Mouse (Mus musculus): ENCODE measurements at regions not wholly inside any gene's neighbourhood (a gene's known extent, or its start where the extent isn't known, plus 50 kb on each side); places are given as distances from the start of the nearest gene placed in this dataset.
"Not testable (repeated sequence)": the region's sequence is repeated elsewhere in the genome, so short reads cannot be mapped to it uniquely, and the experiment has no call there.

DNA sequence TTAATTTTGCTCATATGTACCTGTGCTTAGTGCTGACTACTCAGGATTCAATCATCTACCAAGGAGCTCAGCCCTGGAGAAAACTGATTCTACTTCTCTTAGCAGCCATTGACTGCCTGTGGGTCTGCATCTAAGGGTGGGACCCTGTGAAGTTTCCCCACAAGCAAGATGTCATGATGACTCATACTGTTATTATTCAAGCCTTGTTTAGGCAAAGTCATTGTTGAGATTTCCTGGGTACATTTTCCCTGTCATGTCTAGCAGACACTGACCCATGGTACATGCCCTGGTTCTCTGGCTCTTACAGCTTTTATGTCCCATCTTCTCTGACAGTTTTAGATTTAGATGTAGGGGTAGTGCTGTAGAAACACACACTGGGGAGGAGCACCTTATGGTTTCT is 853.8 kb downstream of the Car8 start:
- no peak for DNase-seq

DNA sequence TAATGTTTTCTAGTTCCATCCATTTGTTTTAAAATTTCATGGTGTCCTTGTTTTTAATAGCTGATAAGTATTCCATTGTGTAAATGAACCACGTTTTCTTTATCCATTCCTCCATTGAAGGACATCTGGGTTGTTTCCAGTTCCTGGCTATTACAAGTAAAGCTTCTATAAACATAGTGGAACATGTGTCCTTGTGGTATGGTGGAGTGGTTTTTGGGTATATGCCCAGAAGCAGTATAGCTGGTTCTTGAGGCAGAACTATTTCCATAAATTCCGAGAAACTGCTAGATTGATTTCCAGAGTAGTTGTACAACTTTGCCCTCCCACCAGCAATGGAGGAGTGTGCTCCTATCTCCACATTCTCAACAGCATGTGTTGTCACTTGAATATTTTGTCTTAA is 858.8 kb downstream of the Car8 start:
- no peak for DNase-seq

DNA sequence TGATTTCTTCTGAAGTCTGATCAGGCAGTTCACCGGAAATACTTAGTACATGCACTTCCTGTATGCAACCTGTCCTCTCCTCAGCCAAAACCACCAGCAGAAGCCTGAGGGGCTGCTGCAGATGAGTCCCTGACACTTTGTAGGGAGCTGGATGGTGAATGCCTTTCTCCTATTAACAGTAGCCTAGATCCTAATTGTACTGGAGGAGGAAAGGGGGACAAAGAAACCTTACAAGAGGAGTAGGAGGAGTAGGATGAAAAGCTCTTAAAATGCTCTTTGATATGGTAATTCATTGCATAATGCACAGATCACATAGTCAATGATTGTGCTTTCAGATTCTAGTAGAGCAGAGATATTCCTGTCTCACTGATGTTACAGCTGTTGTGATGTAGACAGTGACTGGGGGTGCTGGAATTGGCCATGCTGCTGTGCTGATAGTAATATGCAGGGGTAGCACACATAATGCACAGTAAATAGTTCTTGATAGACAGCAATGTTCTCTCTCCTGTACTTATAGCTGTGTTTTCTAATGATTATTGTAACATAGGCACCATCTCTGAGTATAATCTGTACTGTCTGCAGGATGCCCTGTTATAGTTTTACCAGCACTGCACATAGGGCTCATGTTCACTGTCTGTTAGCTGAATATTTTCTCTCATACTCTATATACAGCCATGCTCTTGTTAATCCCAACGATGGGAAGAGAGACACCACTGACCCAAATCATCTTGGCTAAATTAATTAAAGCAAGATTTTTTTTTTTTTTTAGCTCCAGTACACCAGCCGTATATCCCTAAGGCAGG is 874.4 kb downstream of the Car8 start:
- DNase-seq = peak; percentile 51

DNA sequence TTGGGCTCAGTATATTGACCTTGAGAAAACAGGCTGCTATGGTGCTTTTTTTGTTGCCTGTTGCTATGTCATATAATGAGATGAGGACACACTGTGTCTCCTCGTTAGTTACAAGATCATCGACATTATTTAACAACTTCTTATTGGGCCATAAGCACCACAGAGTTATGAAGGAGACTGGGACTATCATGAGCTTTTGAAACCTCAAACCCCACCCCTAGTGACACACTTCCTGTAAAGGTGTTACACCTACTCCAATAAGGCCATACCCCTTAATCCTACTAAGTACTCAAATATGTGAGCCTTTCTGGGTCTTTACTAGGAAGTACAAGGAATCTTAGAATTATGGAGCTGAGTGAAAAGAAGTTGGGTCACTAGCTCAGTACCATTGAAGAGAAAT is 875.3 kb downstream of the Car8 start:
- no peak for DNase-seq

DNA sequence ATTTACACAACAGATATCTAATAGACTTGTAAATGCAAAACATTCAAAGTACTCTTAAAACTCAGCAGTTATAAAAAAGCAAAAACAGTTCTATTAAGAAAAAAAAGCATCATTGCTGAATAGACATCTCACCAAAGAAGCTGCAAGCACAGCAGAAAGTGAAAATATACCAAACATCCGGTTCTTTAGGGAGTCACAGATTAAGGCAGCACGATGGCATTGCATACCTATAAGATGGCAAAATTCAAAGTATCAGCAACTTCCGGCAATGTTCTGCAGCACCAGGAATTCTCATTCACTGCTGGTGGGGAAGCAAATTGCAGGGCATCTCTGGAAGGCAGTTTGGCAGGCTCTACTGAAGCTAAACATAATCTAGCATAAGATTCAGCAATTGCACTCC is 882.6 kb downstream of the Car8 start:
- no peak for DNase-seq

DNA sequence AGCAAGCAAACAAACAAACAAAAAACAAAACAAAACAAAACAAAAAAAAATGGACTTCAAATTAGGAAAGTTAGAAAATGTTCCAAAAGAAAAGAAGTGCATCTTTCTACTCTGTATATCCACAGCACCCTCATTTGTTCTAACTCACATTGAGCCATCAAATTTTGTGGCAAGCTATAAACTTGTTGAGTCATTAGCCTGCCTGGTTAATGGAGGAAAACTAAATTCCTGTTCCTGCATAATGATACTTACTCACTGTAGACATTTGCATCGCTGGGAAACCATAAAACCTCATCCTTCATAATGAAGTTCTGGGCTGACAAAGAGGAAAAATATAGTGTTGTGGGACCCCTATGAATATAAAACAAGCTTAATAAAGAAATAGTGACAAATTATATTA is 891.5 kb downstream of the Car8 start:
- no peak for DNase-seq

DNA sequence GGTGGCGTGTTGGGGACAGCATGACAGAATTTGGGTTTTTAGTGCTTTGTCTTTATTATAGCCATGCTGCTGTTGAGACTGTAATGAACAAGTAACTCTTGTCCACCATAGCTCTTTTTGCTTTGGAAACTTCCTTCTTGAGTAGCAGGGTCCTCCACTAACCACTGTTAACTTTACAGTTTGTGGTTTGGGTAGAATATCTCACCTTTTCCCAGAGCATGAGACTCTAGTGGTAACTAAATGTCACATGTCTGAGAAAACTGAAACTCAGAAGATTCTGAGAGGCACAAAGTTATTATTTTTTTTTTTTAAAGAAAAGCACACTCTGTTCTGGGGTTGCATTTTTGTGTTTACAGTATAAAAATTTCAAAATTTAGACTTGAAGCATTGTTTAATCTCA is 897.7 kb downstream of the Car8 start:
- no peak for DNase-seq

DNA sequence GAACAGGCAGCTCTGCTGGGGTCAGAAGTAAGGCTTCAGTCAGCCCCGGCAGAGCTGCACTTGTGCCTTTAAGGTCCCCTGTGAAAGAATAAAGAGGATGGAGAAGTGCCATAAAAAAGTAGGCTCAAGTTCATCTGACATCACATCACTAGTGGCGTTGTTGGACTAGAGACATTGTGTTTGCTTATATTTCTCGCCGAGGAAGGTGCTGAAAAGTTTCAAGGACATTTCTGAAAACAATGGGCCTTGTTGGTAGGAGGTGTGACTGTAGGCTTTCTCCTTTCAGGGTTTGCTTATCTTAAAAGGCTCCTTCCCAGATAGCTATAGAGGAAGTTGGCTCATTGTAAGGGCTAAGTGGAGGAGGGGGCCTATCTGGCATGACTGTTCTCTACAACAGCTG is 924.6 kb downstream of the Car8 start:
- no peak for DNase-seq

DNA sequence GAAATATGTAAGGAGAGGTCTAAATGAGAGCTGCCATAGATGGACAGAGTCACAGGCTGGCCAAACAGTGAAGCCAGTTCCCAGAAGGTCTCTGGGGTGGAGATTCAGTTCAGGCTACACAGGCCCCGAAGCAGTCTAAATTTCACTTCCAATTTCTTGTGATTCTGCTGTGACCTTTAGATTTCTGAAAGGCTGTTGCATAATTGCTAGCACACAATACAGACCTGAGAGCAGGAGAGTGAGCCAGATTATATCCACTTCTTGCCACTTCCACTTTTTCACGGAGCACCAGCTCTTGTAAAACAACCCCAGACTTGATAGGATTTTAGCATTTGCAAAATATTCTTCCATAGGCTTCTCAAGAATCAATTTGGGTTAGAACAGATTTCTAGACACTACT is 925.6 kb downstream of the Car8 start:
- DNase-seq = no peak

DNA sequence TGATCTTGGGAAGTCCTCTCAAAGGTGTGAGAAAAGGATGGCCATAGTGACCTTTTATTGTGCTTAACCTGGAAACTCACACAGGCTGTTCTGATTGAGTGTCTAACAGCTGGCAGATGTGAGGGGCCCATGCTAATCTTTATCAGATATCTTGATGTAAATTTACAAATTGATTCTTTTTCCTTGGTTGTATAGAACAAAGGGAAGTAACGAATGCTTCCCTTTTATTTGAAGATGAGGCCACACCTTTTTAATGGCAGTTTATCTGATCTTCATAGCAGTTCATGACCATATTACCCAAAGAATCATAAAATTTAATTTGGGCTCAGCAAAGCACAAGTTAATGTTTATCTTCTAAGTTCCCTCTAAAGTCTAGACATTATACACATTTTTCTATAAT is 926.7 kb downstream of the Car8 start:
- DNase-seq = no peak

DNA sequence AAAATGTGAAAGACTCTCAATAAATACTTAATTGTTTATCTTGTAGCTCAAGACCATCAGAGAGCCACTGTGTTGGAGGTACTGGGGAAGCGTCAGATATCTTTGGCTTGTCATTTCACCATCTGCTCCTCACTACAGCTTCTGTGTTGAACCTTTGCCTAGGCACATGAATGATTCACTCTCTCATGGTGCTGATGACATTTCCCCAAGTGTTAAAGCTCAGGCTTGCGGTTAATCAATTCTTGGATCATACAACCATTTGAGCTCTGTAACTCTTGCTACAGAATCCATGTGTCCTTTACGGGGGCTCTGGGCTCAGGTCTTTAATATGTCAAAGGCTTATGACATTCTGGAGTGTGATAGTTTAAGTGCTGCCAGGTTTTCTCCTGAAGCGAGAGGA is 969.8 kb downstream of the Car8 start:
- no peak for DNase-seq

DNA sequence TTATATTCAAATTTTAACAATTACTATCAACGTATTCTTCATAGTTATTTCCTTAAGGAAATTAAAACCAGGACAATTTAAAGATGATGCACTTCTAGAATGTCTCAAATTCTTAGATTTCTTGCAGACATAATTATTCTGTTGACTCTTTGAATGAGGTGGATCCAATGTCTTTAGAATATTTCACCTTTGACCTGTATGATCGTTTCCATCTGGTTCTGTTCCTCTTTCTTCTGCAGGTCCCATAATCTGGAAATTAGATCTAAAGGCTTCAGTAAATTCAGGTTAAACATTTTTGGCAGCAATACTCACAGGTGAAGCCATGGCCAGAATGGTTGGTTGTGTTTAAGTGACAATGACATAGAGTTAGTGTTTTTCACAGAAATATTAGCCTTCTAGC is 982.4 kb downstream of the Car8 start:
- no peak for DNase-seq

DNA sequence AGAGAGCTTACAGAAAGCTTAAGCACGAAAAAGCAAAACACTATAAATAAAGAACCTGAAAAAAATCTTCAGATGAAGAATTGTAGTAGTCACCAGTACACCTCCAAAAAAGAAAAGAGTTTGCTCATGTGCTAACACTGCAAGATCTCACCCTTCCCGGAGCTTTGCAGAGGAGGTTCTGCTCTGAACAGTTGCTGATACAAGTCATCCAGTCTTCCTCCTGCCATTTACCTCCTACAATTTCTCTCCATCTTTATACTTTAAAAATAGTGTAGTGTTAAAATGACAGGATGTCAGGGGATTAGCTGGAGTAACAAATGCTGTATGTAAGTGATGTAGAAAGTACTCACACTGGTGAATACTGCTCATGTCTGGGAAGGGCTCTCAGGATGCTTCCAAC is 985.2 kb downstream of the Car8 start:
- no peak for DNase-seq

DNA sequence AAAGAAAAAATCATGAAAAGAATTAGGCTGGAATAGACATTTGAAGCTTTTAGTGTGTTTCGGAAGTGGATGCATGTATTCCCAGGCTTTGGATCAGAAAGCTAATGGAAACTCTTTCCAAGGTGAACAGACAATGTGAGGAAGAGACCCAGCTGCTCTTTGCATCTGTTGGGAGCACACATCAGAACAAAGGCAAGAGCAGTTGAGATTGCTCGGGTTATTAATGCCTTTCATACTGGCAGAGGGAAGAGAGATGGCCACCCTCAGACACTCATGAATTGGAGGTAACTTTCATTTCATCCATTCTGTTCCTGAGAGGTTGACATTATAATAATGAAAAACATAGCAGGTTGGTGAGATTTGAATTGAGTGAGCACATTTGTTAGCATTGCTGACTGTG is 987.2 kb downstream of the Car8 start:
- no peak for DNase-seq

DNA sequence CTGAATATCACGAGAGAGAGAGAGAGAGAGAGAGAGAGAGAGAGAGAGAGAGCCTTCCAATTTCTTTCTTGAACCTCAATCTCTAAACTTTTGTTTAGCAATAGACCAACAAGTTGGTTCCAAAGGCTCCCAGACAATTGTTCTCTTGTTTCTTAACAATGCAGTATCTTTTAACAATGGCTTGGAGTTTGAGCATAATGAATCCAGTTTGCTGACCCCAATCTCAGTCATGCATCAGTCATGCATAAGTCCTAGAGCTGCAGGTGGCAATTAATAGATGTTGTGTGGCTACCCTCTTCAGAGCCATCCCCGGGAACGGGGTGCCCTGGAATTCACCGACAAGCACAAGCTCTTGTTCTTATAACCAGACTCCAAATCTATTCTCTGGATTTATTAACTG is 991.0 kb downstream of the Car8 start:
- DNase-seq = no peak

DNA sequence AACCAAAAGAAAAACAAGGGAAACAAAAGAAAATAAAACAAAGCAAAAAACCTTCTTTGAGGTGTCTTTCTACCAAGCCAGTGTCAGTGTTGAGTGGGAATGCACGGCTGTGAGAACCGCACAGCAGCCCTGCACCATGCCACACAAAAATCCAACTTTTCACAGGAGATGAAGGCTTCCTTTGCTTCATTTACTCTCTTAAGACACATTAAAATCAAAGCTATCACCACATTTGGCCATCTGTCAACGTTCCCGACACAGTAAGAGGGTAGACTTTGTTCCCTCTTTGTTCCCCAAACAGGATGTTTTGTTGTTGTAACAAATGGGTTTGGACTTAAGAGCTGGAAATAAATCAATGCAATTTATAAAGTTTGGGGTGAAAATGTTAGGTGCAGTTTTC is 991.6 kb downstream of the Car8 start:
- no peak for DNase-seq

DNA sequence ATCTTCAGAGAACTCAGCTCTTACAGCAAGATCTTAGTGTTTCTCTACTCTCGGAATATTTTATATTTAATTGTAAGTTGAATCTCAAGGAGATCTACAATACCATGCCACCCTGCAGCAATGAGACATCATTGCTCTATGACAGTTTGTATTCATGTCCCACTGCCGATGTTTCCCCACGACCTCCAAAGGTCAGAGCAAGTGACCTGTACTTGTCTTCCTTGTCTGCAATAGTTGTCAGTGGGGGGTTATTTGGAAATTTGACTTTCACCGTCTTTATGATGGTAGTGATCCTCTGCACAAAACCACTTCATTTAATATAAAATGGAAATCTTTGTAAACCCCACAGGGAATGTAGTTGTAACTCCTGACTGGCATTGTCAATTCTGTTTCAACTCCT is 992.0 kb downstream of the Car8 start:
- DNase-seq = no peak

DNA sequence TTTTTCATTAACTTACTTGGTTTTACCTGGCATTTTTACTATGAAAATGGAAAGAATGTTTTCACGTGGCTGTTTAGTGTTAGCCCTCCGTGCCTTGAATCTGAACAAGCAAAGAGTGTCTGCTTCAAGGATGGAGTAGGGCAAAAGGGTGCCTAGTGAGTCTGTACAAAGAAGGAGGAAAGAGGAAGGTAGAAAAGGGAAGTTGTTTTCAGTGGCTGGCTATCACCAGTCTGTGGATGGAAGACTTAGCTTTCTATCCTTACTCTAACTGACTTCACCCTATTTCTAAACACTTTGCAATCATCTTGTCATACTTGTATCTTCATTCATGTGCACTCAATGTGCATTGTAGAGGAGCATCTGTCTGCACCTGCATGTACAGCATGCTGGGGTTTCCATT is 993.2 kb downstream of the Car8 start:
- DNase-seq = no peak

DNA sequence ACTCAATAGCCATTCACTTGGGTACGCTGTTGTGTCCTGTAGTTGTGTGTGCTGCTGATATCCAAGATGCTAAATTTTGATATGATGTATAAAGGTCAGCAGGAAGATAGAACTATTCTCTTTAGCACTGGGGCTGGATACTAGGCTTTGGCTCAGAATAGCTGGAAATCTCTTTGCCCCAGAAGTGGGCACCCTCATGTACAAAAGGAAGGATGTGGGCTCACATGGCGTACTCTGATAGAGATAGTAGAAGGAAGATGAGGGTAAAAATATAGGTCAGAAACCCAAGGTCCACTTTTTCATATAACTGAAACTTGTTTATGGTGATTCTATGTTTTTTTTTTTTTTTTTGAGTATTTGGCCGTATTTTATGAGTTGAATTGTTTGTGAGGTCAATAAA is 1001.0 kb downstream of the Car8 start:
- no peak for DNase-seq

DNA sequence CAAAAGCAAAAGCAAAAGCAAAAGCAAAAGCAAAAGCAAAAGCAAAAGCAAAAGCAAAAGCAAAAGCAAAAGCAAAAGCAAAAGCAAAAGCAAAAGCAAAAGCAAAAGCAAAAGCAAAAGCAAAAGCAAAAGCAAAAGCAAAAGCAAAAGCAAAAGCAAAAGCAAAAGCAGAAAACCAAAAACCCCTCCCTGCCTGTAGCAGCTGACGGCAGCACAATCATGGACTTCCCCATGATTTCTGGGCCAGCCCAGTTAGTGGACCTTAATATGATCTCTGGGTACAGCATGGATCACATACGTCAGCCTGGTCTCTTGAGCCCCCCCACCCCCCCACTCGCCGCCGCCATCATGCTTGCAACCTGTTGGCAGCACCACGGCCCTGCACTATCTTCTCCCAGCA is 1004.3 kb downstream of the Car8 start:
- not testable (repeated sequence) for DNase-seq

DNA sequence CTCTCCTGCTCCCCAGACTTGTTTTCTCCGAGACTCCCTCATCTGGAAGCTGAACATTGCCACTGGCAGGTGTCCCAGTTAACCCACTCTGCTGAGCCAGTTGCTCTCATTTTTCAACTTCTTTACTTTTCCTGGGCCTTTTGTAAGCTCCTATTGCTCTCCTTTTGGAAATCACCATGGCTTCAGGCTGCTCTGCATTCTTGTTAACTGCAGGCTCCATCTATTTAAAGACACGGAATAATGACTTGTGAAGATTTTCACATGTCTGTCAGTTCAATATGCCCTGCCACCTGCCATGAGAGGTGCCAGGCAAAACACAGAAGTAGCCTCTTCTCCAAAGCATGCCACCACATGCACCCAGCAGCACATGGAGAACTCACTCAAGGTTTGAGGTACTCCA is 1009.9 kb downstream of the Car8 start:
- no peak for DNase-seq

DNA sequence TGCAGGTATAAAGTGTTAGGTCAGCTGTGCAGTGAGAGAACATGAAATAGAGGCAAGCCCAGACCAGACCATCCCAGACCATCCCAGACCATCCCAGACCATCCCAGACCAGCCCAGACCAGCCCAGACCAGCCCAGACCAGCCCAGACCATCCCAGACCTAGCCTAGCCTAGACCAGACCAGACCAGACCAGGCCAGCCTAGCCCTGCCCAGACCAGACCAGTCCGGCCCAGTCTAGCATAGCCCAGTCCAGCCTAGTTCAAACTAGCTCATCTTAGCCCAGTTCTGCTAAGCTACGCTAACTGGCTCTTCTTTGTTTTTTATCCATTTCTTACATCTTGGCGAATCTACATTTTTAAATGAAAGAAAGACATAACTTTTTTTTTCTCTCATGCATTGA is 1015.9 kb downstream of the Car8 start:
- no peak for DNase-seq

DNA sequence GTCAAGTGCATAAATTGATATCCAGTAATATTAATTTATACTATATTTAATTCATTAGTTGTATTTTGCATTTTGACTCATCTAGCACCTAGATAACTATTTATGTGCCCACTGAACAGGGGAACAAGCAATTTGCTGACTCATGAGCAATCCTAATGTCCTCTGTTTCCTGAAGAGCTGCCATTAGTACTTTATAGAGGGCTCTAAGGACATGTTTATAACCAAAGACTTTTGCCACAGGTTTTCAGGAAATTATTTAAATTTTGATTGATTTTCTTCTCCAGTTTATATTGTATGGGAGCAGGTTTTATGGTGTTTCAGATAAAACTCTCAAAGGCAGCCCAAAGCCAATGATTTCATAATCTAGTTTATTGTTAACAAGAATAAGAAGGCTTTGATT is 1018.4 kb downstream of the Car8 start:
- no peak for DNase-seq

DNA sequence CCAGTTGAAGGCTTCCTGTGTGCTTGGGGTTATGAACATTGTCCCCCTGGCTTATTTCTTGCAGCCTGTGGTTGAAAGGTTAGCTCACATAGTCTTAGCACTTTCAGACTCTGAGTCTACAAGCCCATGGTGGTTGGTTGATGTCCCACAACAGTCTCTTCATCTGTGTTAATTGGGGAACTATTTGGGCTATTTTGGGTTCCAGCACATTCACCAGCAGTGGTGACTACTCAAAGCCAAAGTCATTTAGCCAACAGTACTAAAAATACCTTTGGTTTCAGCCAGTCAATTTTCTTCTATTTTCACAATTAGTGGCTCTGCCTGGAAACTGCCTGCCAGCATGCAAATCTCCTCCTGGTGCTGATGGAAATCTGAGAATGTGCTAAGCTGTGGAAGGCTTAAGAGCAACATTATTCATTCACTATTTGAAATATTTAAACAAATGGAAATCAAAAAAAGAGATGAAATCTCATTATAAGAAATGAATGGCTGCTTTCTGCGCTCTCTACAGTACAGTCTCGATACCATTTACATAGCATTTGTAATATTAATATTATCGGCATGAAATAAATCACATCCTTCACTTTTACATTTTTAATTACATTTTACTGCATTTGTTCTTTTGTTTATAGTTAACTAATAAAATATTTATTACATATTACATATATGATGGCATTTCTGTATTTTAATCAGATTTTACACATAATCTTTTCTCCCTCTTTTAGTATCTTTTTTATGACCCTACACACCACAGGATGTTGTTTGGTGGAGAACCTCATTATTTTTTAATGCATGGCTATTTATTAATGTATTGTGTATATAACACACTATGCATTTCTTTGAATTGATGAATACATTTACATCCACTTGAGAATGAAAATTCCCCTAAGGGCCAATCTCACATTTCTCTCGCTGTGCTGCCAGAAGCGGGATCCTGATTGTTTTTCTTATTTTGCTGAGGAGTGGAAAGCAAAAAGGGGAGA is 1023.5 kb downstream of the Car8 start:
- no peak for DNase-seq

All from thymus, postnatal 14 days (tissue).